Mouse (Mus musculus) heart, postnatal 0 days (tissue): ENCODE results near the gene Dph6.

Experiments used
- CTCF ChIP-seq: IDR thresholded peaks from 2 replicates; pipeline ENCODE4 v1.5.1; 2016; ENCODE audit warnings: antibody characterized with exemption, control low read depth, low read depth
- EP300 ChIP-seq: IDR thresholded peaks from 2 replicates; pipeline ENCODE4 v1.6.1; 2016; ENCODE audit warnings: antibody characterized with exemption, low read depth

GRCm38 (mm10) chr2:114599793-114600192 lies 55.0 kb downstream of the Dph6 start:
- TF ChIP-seq CTCF (no peak), EP300 (no peak)
